Mouse (Mus musculus): ENCODE data around the gene Usp49. TPM values are rescaled to one million over a fixed set of nuclear protein-coding genes. Genes with fewer than 3 reads are reported as not detected.
"Not testable (repeated sequence)": the region's sequence is repeated elsewhere in the genome, so short reads cannot be mapped to it uniquely, and the experiment has no call there.

Usp49 gene
- 1 to 10 TPM; 3.2 to 3.3 TPM for total RNA-seq (2021)
- long read RNA-seq, experiment 1, partial matches to known transcripts, result 1 of 1 reads
- long read RNA-seq, experiment 1, other reads (novel, unspliced or antisense), result 0 of 1 reads
- long read RNA-seq, experiment 2, partial matches to known transcripts, result 1 of 2 reads
- long read RNA-seq, experiment 2, other reads (novel, unspliced or antisense), result 1 of 2 reads

DNA sequence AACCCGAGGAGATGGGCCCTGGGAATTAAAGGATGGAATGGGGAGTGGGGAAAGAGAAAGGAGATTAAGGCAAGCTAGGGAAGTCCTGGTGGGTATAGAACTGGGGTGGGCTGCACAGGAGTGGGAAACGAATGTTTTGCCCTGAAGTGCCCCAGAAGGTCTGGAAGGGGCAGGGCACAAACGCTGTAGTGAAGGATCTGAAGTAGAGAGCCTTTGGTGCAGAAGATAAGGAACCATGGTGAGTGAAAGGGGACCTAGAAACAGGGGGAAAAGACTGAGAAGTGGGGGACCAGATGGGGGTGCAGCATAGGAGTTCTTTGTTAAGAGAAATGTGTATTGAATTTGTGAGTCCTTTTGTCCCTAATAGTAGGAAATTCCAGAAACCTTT is at the start of gene Usp49:
Gene Usp49 (plus strand): TSS at position 13 of the 388 bp plus-strand sequence.
- DNase-seq, result no peak
- intact Hi-C loops (cut with DNase I), result loop anchor here (5.0 kb wide), 1 partner anchor 42 kb away; no protein-coding TSS in a partner anchor

DNA sequence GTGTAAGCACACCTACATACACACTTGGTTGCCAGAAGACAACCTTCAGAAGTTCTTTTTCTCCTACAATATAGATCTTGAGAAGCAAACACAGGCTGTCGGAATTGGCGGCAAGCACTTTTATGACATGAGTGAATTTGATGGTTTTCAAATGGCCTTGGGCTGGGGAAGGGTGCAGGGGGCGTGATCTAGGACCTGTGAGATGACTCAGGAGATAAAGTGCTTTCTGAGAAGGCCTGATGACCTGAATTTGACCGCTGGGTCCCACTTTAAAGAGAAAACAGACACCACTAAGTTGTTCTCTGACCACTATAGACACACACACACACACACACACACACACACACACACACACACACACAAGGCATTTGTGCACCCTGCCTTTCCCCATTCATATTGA is 49.5 kb upstream of the Usp49 start:
- intact Hi-C loops (cut with DNase I), result no loop called here

GRCm38 (mm10) chr17:47588517-47588916 is 42.0 kb upstream of the Usp49 start:
- no peak for DNase-seq
- intact Hi-C loops (cut with DNase I), result no loop called here

More for the DNA sequence above, 49.5 kb upstream of the Usp49 start:
- DNase-seq, result no peak

GRCm38 (mm10) chr17:47591073-47591472 is 39.4 kb upstream of the Usp49 start:
- intact Hi-C loops (cut with DNase I), result no loop called here
- DNase-seq, result no peak

GRCm38 (mm10) chr17:47593215-47593853 is 37.2 kb upstream of the Usp49 start:
- DNase-seq, result peak; percentile 88 to 94
- intact Hi-C loops (cut with DNase I), result no loop called here

DNA sequence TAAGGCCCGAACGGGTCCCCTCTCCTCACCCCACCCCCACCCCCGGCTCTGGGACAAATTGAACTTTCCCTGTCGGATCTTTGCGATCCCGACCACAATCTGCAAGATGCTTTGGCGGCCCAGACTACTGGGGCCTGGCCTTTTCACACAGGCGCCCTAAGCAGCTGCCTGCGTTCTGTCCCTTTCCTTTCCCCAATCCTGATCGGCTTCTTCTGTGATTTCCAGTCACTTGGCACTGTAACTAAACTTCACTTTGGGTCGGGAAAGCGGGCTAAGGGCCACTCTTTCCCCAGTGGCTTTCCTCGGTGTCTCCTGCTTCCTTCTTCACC is 36.7 kb upstream of the Usp49 start:
- intact Hi-C loops (cut with DNase I), result no loop called here
- no peak for DNase-seq

DNA sequence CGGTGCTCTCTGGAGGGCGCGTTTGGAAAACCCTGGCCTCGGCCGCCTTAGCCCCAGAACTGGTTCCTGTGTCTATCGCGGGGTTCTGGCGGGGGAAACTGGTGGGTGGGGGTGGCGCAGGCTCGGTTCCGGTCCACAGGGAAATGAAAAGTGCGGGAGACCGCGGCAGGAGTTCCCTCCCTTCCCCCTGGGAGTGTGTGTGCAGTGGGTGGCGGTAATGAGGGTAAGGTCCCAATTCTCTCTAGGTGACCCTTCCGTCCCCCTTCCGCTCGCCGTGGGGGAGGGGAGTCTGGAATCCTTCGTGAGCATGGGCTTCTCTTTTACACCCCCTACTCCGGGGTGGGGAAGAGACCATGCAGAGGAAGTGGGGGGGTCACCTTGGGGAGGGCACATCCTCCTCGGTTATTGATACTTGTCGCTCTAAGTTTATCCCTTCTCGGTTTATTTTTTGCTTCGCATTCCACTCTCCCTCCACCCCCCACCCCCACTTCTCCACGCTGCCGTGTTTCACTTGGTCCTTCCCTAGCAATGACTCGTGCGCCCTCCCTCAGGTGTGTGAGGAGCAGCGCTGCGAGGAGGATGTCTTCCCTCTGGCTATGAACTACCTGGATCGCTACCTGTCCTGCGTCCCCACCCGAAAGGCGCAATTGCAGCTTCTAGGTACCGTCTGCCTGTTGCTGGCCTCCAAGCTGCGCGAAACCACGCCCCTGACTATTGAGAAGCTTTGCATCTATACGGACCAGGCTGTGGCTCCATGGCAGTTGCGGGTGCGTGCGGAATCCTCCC is 36.1 kb upstream of the Usp49 start:
- DNase-seq, result peak in 1 of 2 experiments; percentile 35
- intact Hi-C loops (cut with DNase I), result no loop called here

DNA sequence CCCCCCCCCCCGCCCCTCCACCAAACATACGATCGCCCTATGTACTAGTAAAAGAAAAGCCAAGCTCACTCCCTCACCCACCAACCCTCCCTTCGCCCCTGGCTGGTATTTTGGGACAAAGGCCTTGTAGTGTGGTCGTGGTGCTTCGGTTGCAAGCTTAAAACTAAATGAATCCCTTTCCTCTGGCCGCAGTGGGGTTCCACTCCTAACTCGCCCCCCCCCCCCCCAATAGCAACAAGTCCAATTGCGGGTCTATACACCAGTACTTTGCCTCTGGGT is 35.6 kb upstream of the Usp49 start:
- intact Hi-C loops (cut with DNase I), result loop anchor here (5.0 kb wide), 1 partner anchor 83 kb away; no protein-coding TSS in a partner anchor

DNA sequence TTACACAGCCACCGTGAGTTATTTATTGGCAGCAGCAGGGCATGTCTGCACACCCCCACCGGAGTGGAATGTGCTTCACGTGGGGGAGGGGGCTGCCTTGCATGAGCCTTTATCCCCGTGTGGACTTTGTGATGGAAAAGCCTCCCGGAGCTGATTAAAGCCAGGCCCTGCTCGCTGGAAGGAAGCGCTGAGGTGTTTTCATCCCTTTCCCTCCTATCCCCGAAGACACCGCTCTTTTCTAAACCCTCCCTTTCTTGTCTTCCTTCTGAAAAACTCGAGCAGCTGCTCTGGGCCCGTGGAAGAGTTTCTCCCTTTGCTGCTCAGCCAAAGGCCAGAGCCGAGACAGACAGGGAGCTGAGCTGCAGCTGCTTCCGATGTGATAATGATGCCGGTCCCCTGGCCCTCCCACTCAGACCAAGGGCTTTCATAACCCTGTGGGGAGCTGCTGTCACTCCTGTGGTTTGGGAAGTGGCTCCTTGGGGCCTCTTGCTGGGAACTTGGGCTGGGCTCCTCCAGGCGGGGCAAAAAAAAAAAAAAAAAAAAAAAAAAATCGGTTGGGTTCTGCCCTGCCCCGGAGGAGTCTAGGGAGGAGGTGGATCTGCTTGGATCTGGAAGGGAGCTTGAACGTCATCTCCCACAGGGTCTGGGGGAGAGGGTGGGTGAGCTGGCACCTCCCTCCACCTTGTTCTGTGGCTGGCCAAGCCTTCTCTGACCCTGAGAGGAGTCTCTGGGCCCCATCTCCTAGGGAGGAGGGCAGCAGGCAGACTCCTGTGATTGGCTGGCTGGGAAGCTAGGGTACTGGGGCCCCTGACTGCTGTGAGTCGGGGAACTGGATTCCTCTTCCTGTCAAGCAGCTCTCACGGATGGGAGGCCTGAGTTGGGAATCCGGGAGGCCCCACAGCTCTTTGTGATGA is 35.0 kb upstream of the Usp49 start:
- intact Hi-C loops (cut with DNase I), result loop anchor here (5.0 kb wide), 1 partner anchor 83 kb away; no protein-coding TSS in a partner anchor
- DNase-seq, result peak; percentile 41

More for the DNA sequence above, 35.6 kb upstream of the Usp49 start:
- DNase-seq, result no peak

DNA sequence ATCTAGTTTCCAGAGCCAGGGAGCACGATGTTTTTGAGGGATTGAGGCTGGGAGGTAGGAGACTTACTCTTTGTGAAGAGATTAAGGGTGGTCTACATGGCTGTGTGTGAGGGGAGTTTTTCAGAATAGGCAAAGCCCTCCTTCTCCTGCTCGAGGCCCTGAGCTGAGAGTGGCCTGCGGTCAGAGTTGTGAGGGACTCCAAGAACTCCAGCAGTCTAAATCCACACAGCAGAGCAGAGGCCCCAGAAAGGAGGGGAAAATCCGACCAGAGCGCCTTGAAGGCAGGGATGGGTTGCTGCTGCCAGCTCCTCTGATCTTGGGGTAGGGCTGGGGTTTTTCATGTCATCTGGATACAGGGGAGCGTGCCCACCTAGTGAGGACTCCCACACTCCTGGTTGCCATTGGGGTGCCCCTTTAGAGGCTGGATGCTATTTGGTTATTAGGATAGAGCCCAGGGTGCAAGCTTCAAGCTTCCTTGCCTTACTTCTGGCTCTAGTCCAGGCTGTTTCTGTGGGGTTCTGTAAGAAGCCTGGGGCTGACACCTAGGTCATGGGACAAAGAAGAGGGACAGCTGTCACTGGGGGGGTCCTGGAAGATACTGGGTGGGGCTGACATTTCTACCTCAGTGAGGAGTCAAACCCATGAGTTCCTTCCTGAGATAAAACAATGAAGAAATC is 34.2 kb upstream of the Usp49 start:
- intact Hi-C loops (cut with DNase I), result loop anchor here (5.0 kb wide), 1 partner anchor 84 kb away; no protein-coding TSS in a partner anchor
- no peak for DNase-seq

- intact Hi-C loops (cut with DNase I), result loop anchor here (5.0 kb wide), 1 partner anchor 85 kb away; no protein-coding TSS in a partner anchor
- DNase-seq, result no peak
Observed at GRCm38 (mm10) chr17:47596839-47597164, 33.7 kb upstream of the Usp49 start.

- intact Hi-C loops (cut with DNase I), result loop anchor here (5.0 kb wide), 1 partner anchor 85 kb away; no protein-coding TSS in a partner anchor
- DNase-seq, result no peak
Observed at GRCm38 (mm10) chr17:47597261-47597660, 33.2 kb upstream of the Usp49 start.

DNA sequence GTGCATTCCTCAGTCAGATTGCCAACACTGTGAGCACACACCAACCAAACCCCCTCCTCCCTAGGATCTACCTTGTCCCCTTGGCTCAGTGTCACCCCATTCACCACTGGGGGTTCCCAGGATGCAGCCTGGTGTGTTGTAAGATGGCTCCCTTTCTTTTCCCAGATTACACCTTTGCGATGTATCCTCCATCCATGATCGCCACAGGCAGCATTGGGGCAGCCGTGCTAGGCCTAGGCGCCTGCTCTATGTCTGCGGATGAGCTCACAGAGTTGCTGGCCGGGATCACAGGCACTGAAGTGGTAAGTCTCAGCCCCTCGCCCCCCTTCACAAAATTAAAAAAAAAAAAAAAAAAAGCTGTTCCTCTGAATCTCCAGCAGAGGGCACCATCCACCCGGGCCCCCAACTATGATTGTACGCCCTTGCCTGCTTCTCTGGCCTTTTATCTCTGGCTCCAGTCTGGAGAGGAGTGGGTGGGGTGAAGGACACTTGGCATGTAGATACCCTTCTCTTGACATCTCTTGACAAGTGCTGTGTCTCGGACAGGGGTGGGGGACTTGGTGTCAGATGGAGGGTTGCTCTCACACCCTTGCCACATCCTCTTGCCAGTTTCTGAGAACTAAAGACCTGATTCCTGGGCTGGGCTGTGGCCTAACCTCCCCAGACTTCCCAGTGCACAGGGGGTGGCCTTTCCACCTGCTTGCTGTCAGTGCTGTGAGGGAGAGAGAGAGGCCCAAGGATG is 32.5 kb upstream of the Usp49 start:
- DNase-seq, result no peak
- intact Hi-C loops (cut with DNase I), result loop anchor here (5.0 kb wide), 1 partner anchor 86 kb away; no protein-coding TSS in a partner anchor

DNA sequence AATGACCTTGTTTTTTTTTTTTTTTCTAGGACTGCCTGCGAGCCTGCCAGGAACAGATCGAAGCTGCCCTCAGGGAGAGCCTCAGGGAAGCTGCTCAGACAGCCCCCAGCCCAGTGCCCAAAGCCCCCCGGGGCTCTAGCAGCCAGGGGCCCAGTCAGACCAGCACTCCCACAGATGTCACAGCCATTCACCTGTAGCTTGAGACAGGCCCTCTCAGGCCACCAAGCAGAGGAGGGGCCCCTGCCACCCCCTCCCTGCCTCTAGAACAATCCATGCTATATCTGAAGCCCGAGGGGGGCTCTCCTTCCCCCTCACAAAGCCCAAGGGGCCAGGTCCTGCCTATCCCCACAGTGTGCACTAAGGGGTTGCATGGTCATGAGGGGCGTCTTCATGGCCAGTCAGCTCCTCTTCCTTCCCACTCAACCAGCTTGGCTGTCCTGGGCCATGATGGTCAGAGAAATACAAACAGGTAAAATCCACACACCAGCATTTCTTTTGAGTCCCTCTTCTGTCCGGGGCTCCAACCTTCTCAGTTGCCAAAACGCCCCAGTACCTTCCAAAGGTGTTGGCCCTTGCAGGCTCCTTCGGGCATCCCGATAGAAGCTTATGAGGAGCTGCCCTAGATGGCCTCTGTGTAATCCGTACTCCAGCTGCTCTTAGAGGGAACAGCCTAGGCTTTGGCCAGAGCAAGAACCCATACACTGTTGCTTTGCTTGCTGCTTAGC is 31.7 kb upstream of the Usp49 start:
- DNase-seq, result not testable (repeated sequence)
- intact Hi-C loops (cut with DNase I), result loop anchor here (5.0 kb wide), 1 partner anchor 86 kb away; no protein-coding TSS in a partner anchor

- DNase-seq, result no peak
- intact Hi-C loops (cut with DNase I), result loop anchor here (5.0 kb wide), 1 partner anchor 87 kb away; no protein-coding TSS in a partner anchor
Observed at GRCm38 (mm10) chr17:47599511-47600297, 30.8 kb upstream of the Usp49 start.

DNA sequence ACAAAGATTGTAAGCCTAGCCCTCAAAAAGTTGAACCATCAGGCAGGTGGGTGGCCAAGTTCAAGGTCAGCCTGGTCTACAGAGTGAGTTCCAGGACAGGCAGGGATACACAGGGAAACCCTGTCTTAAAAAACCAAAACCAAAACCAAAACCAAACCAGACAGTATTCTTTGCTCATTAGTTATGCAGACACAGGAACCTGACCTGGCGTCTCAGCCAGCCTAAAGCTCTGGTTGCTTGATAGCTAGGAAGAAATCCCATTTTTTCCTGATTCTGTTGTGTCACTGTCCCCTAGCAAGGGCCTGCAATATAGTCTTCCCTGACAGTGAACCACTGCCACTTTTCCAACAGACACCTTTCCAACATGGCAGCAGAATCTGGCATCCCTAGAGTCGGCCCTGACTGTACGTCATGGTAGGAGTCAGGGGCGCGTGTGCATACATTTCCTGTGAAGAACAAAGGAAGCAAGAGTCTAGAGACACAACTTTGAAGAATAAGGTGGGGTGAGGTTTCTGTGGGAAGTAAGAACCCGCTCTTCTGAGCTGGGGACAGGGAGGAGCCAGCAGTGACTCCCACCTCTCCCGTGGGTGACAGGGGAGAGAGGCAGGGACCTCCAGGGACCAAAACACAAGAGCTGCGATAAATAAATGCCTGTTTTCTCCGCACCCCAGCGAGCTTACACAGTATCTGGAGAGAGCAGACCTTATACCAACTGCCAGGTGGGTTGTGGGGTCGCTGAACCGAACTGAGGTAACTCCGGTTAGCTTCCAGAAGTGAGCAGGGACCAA is 29.7 kb upstream of the Usp49 start:
- intact Hi-C loops (cut with DNase I), result no loop called here
- no peak for DNase-seq

DNA sequence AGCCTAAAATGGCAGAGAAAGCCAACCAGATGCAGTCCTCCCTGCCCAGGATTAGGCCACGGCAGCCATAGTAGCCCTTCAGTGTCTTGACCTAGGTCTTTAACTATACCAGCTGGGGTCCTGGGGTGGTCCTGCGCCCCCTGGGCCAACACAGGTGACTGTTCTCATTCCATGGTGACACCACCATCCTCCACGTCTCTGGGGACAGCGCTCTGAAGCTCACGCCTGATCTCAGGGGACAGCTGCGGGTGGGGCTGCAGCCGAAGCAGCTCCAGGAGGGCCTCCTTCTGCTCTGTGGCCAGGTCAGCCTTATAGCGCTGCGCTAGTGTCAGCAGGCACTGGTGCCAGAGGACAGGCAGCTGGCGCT is 29.1 kb upstream of the Usp49 start:
- DNase-seq, result no peak
- intact Hi-C loops (cut with DNase I), result no loop called here
